Mouse (Mus musculus): ENCODE results near the gene Ascc1. TPM values are rescaled to one million over a fixed set of nuclear protein-coding genes. Genes with fewer than 3 reads are reported as not detected.

Ascc1 gene
- polyA plus RNA-seq, 1 experiment from 2014 or later, result 57.8 TPM

- Histone ChIP-seq H3K4me2 (ENCODE audit: low read length) (no peak overlapping the region), H3K4me1 (replicated peaks; ENCODE audit: insufficient read depth, low read length) (peaks cover 11% of the 10 kb centered on the region; the same call in 1 of the 2 replicates), H3K36me3 (ENCODE audit: insufficient read depth, low read length) (no peaks in the 10 kb centered on the region), H3K9me3 (replicated peaks; ENCODE audit: low read length) (no peaks in the 10 kb centered on the region), H3K27me3 (ENCODE audit: insufficient read depth, low read length) (0 out of 2 replicates have a peak, but pooled peaks cover 3% of the 10 kb centered on the region), H3K9ac (ENCODE audit: low read depth, low read length) (no peak overlapping the region), H3K4me3 (replicated peaks; ENCODE audit: low read depth, low read length) (no peak overlapping the region), H3K27ac (no peak overlapping the region)
- WGBS, result 13% methylated on average over 14 of the region's 14 CpGs
- DNase-seq (ENCODE audit: low spot score), result no peak
- peak; percentile 61; the same call in 1 of the 2 replicates for ATAC-seq (replicated peaks; ENCODE audit: low FRiP score, low read depth)
- no peak for TF ChIP-seq CTCF (IDR thresholded peaks at IDR 0.05; ENCODE audit: low read depth)
Observed at GRCm38 (mm10) chr10:60115345-60116185, 113.0 kb downstream of the Ascc1 start.

GRCm38 (mm10) chr10:60116997-60117396 lies 114.4 kb downstream of the Ascc1 start:
- Histone ChIP-seq H3K4me2 (ENCODE audit: low read length) (no peak overlapping the region), H3K9me3 (replicated peaks; ENCODE audit: low read length) (no peaks in the 10 kb centered on the region), H3K4me1 (replicated peaks; ENCODE audit: insufficient read depth, low read length) (peaks cover 11% of the 10 kb centered on the region; the same call in 1 of the 2 replicates), H3K27ac (no peak overlapping the region), H3K4me3 (replicated peaks; ENCODE audit: low read depth, low read length) (no peak overlapping the region), H3K36me3 (ENCODE audit: insufficient read depth, low read length) (no peaks in the 10 kb centered on the region), H3K9ac (ENCODE audit: low read depth, low read length) (no peak overlapping the region), H3K27me3 (ENCODE audit: insufficient read depth, low read length) (no peaks in the 10 kb centered on the region)
- DNase-seq (ENCODE audit: low spot score) (no peak), ATAC-seq (replicated peaks; ENCODE audit: low FRiP score, low read depth) (no peak)
- no peak for TF ChIP-seq CTCF (IDR thresholded peaks at IDR 0.05; ENCODE audit: low read depth)
- WGBS, result 36% methylated on average over 4 of the region's 4 CpGs

GRCm38 (mm10) chr10:60118464-60118863 lies 115.9 kb downstream of the Ascc1 start:
- Histone ChIP-seq H3K9ac (ENCODE audit: low read depth, low read length) (no peak overlapping the region), H3K36me3 (ENCODE audit: insufficient read depth, low read length) (no peaks in the 10 kb centered on the region), H3K4me3 (replicated peaks; ENCODE audit: low read depth, low read length) (no peak overlapping the region), H3K4me1 (replicated peaks; ENCODE audit: insufficient read depth, low read length) (peaks cover 11% of the 10 kb centered on the region; the same call in 1 of the 2 replicates), H3K27me3 (ENCODE audit: insufficient read depth, low read length) (no peaks in the 10 kb centered on the region), H3K4me2 (ENCODE audit: low read length) (no peak overlapping the region), H3K27ac (no peak overlapping the region), H3K9me3 (replicated peaks; ENCODE audit: low read length) (no peaks in the 10 kb centered on the region)
- 54% methylated on average over 7 of the region's 7 CpGs for WGBS
- TF ChIP-seq CTCF (IDR thresholded peaks at IDR 0.05; ENCODE audit: low read depth), result no peak
- no peak for ATAC-seq (replicated peaks; ENCODE audit: low FRiP score, low read depth)
- DNase-seq (ENCODE audit: low spot score), result no peak

- Histone ChIP-seq H3K4me1 (replicated peaks; ENCODE audit: insufficient read depth, low read length) (peaks cover 9% of the 10 kb centered on the region; the same call in 1 of the 2 replicates), H3K4me2 (ENCODE audit: low read length) (no peak overlapping the region), H3K27ac (no peak overlapping the region), H3K9ac (ENCODE audit: low read depth, low read length) (no peak overlapping the region), H3K36me3 (ENCODE audit: insufficient read depth, low read length) (no peaks in the 10 kb centered on the region), H3K4me3 (replicated peaks; ENCODE audit: low read depth, low read length) (no peak overlapping the region), H3K9me3 (replicated peaks; ENCODE audit: low read length) (no peaks in the 10 kb centered on the region), H3K27me3 (ENCODE audit: insufficient read depth, low read length) (no peaks in the 10 kb centered on the region)
- DNase-seq (ENCODE audit: low spot score) (no peak), ATAC-seq (replicated peaks; ENCODE audit: low FRiP score, low read depth) (no peak)
- WGBS, result 79% methylated on average over 4 of the region's 4 CpGs
- TF ChIP-seq CTCF (IDR thresholded peaks at IDR 0.05; ENCODE audit: low read depth), result no peak
Observed at GRCm38 (mm10) chr10:60120630-60121029, 118.0 kb downstream of the Ascc1 start.

- no peaks in the 10 kb centered on the region for H3K9me3 ChIP-seq (replicated peaks; ENCODE audit: low read length)
- no peaks in the 10 kb centered on the region for H3K36me3 ChIP-seq (ENCODE audit: insufficient read depth, low read length)
- ATAC-seq (replicated peaks; ENCODE audit: low FRiP score, low read depth) (no peak), DNase-seq (ENCODE audit: low spot score) (no peak)
- no peaks in the 10 kb centered on the region for H3K4me1 ChIP-seq (replicated peaks; ENCODE audit: insufficient read depth, low read length)
- 68% methylated on average over 6 of the region's 6 CpGs for WGBS
- no peak overlapping the region for H3K4me3 ChIP-seq (replicated peaks; ENCODE audit: low read depth, low read length)
- no peaks in the 10 kb centered on the region for H3K27me3 ChIP-seq (ENCODE audit: insufficient read depth, low read length)
- no peak overlapping the region for H3K9ac ChIP-seq (ENCODE audit: low read depth, low read length)
- TF ChIP-seq CTCF (IDR thresholded peaks at IDR 0.05; ENCODE audit: low read depth), result peak; percentile 63
- H3K4me2 ChIP-seq (ENCODE audit: low read length), result no peak overlapping the region
- no peak overlapping the region for H3K27ac ChIP-seq
Observed at GRCm38 (mm10) chr10:60124078-60124477, 121.5 kb downstream of the Ascc1 start.

GRCm38 (mm10) chr10:60125529-60126327 lies 123.1 kb downstream of the Ascc1 start:
- Histone ChIP-seq H3K4me3 (replicated peaks; ENCODE audit: low read depth, low read length) (no peak overlapping the region), H3K4me1 (replicated peaks; ENCODE audit: insufficient read depth, low read length) (no peaks in the 10 kb centered on the region), H3K27ac (no peak overlapping the region), H3K27me3 (ENCODE audit: insufficient read depth, low read length) (no peaks in the 10 kb centered on the region), H3K4me2 (ENCODE audit: low read length) (peak overlapping the region; percentile 21; the same call in 1 of the 2 replicates), H3K9me3 (replicated peaks; ENCODE audit: low read length) (no peaks in the 10 kb centered on the region), H3K36me3 (ENCODE audit: insufficient read depth, low read length) (no peaks in the 10 kb centered on the region), H3K9ac (ENCODE audit: low read depth, low read length) (no peak overlapping the region)
- TF ChIP-seq CTCF (IDR thresholded peaks at IDR 0.05; ENCODE audit: low read depth), result no peak
- DNase-seq (ENCODE audit: low spot score) (peak; percentile 51), ATAC-seq (replicated peaks; ENCODE audit: low FRiP score, low read depth) (no peak; the same call in 1 of the 2 replicates)
- WGBS, result 30% methylated on average over 21 of the region's 22 CpGs

All from kidney, postnatal 0 days (tissue).